ENCODE assay signal across 8 mouse cellular contexts in the genomic region with DNA sequence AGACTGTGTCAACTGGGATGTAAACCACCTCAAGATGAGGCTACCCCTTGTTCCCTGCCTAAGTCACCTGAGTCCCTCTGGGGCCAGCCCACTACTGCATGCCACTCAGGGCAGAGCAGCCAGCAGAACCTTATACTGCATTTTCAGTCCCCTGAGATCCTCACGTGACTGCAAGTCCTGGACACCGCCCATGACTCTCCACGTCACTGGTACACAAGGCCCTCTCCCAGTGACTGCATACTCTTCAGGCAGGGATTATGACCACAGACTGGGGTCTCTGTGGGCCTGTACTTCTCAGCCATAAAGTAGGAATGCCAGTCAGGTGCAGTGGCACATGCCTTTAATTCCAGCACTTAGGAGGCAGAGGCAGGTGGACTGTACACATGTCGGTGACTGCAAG.
DNase-seq lines count a peak whose midpoint lies in the region; ATAC-seq lines count a peak whose summit lies in the region.

No protein-coding gene starts in this region.

- H3K4me1 ChIP-seq in heart, embryonic 12.5 days (replicated peaks), result peaks cover 98% of the 10 kb centered on the region
- peaks cover 100% of the 10 kb centered on the region for H3K4me1 ChIP-seq in liver, embryonic 12.5 days

- H3K27ac ChIP-seq in heart, embryonic 12.5 days (ENCODE audit: poor library complexity, severe bottlenecking), result peak overlapping the region; percentile 75
- peak overlapping the region; percentile 93 for H3K27ac ChIP-seq in liver, embryonic 12.5 days

- H3K9ac ChIP-seq in heart, embryonic 12.5 days, result no peak overlapping the region
- H3K9ac ChIP-seq in liver, embryonic 12.5 days, result peak overlapping the region; percentile 54

- H3K4me3 ChIP-seq in heart, embryonic 12.5 days, result no peak overlapping the region
- H3K4me3 ChIP-seq in liver, embryonic 12.5 days, result no peak overlapping the region

- intact Hi-C loops in gastrocnemius, postnatal 14 days (cut with DNase I; ENCODE audit: low total_unique reads), result no loop called here
- intact Hi-C loops in left cerebral cortex, postnatal 14 days (cut with DNase I), result no loop called here

- H3K4me2 ChIP-seq in heart, embryonic 12.5 days, result no peak overlapping the region
- peak overlapping the region; percentile 28; the same call in 1 of the 2 replicates for H3K4me2 ChIP-seq in liver, embryonic 12.5 days

- 63% methylated on average over 4 of the region's 4 CpGs for WGBS in heart, embryonic 12.5 days
- WGBS in liver, embryonic 12.5 days (ENCODE audit: insufficient replicate concordance), result 65% methylated on average over 4 of the region's 4 CpGs

- H3K27me3 ChIP-seq in heart, embryonic 12.5 days (replicated peaks), result no peaks in the 10 kb centered on the region
- H3K27me3 ChIP-seq in liver, embryonic 12.5 days (replicated peaks), result no peaks in the 10 kb centered on the region

- peak; percentile 75 for ATAC-seq in heart, embryonic 12.5 days (ENCODE audit: insufficient number of reproducible peaks, low FRiP score)
- peak; percentile 70 for ATAC-seq in liver, embryonic 12.5 days

- no peaks in the 10 kb centered on the region for H3K36me3 ChIP-seq in heart, embryonic 12.5 days
- H3K36me3 ChIP-seq in liver, embryonic 12.5 days, result peaks cover 4% of the 10 kb centered on the region

- H3K9me3 ChIP-seq in heart, embryonic 12.5 days (replicated peaks), result no peaks in the 10 kb centered on the region
- no peaks in the 10 kb centered on the region for H3K9me3 ChIP-seq in liver, embryonic 12.5 days (replicated peaks)

- DNase-seq in gastrocnemius, adult 18-20 months (ENCODE audit: low spot score), result peak; percentile 78
- DNase-seq in gastrocnemius, postnatal 14 days, result no peak
- DNase-seq in adrenal gland, postnatal 25 days, result peak; percentile 25
- DNase-seq in left cerebral cortex, postnatal 14 days (ENCODE audit: low spot score in 2 of 2), result no peak
- DNase-seq in embryo, embryonic 10.5 days (ENCODE audit: low spot score), result no peak
- no peak for DNase-seq in testis, postnatal 10 days (ENCODE audit: low spot score)

Comparison
In these comparisons a context has a peak if more than half of its experiments do, and no peak if none do; other contexts are left out.
1. DNase-seq: peak in gastrocnemius, adult 18-20 months (single experiment) and adrenal gland, postnatal 25 days (single experiment); none in gastrocnemius, postnatal 14 days (single experiment), left cerebral cortex, postnatal 14 days (0 of 2), embryo, embryonic 10.5 days (single experiment) and testis, postnatal 10 days (single experiment).